In genomic region chr11:116084166-116084565, GRCm38 (mm10) we compare ENCODE assay signal across 15 mouse cellular contexts. TPM values are rescaled to one million over a fixed set of nuclear protein-coding genes. Genes with fewer than 3 reads are reported as not detected.
DNase-seq lines count a peak whose midpoint lies in the region; ATAC-seq and TF ChIP-seq lines count a peak whose summit lies in the region.
"Had no signal": no experiment of that assay in that cellular context is flagged by ENCODE, and none has a peak within 500 bp of the region (broad histone marks: within the 10 kb centered on the region; RNA-seq: fewer than 3 reads in every experiment).

No protein-coding gene starts in this region.

- H3K9ac ChIP-seq in MEL (ENCODE audit: control insufficient read depth, low read depth, low read length, poor library complexity, severe bottlenecking), result no peak overlapping the region

- no peak for TF ChIP-seq RAD21 in MEL (IDR thresholded peaks at IDR 0.05; ENCODE audit: low read depth, low read length)

- ATAC-seq in cerebellum, adult (ENCODE audit: insufficient number of reproducible peaks, low FRiP score, low TSS enrichment), result no peak
- ATAC-seq in megakaryocyte progenitor cell, adult 5-6 weeks (replicated peaks; ENCODE audit: poor library complexity), result peak; percentile 8; the same call in 1 of the 2 replicates
- ATAC-seq: activated CD4-positive, CD25-positive, alpha-beta regulatory T cell, adult 4 months; Patski had no signal

- no peak overlapping the region for H3K4me3 ChIP-seq in MEL (ENCODE audit: control insufficient read depth in 1 of 2, insufficient read depth in 1 of 2, low read depth in 2 of 2, low read length in 2 of 2)
- H3K4me3 ChIP-seq: embryonic facial prominence, embryonic 10.5 days; hindbrain, embryonic 10.5 days had no signal

- TF ChIP-seq POLR2A in MEL (IDR thresholded peaks at IDR 0.05; ENCODE audit: control insufficient read depth in 1 of 2, insufficient read depth in 1 of 2, low read depth in 1 of 2, low read length in 2 of 2, poor library complexity in 1 of 2), result no peak

- no peak for TF ChIP-seq EP300 in MEL (IDR thresholded peaks at IDR 0.05; ENCODE audit: low read depth in 1 of 2, low read length in 2 of 2)

- peak; percentile 48 for DNase-seq in cerebellum, adult 9-11 months
- DNase-seq in MEL (ENCODE audit: low read depth, low spot score) (peak; percentile 69), liver (peak; percentile 75)
- DNase-seq in thymus, postnatal 10 days (ENCODE audit: low spot score in 2 of 2), result no peak
- DNase-seq in spleen, postnatal 10 days (ENCODE audit: low spot score in 2 of 2), result no peak
- DNase-seq: adrenal gland, postnatal 14 days; heart, adult 18-20 months; thymus, postnatal 25 days had no signal

- no peak for TF ChIP-seq CTCF in MEL (IDR thresholded peaks at IDR 0.05 in 2 of 3, conservative IDR thresholded peaks at IDR 0.05 in 1 of 3; ENCODE audit: control insufficient read depth in 1 of 3, insufficient read depth in 1 of 3, low read depth in 2 of 3, low read length in 3 of 3, poor library complexity in 1 of 3, severe bottlenecking in 1 of 3)

- H3K36me3 ChIP-seq in MEL (ENCODE audit: control insufficient read depth in 1 of 2, insufficient read depth in 2 of 2, low read length in 2 of 2), result peaks cover 0 to 36% of the 10 kb centered on the region in 2 experiments; a peak in 2 of 4 replicates

- H3K9me3 ChIP-seq in MEL (replicated peaks; ENCODE audit: insufficient read depth, low read length), result no peaks in the 10 kb centered on the region
- H3K9me3 ChIP-seq: embryonic facial prominence, embryonic 10.5 days; hindbrain, embryonic 10.5 days had no signal

- peaks cover 10 to 39% of the 10 kb centered on the region in 2 experiments for H3K4me1 ChIP-seq in MEL (ENCODE audit: control insufficient read depth in 1 of 2, insufficient read depth in 2 of 2, low read length in 2 of 2)

- peaks cover 9% of the 10 kb centered on the region for H3K79me2 ChIP-seq in MEL (ENCODE audit: control insufficient read depth, insufficient read depth, low read length, poor library complexity)

- no peaks in the 10 kb centered on the region for H3K27me3 ChIP-seq in MEL (ENCODE audit: control insufficient read depth in 1 of 2, insufficient read depth in 2 of 2, low read length in 2 of 2)
- H3K27me3 ChIP-seq: Patski had no signal

- H3K27ac ChIP-seq in MEL (ENCODE audit: control insufficient read depth, low read depth, low read length), result no peak overlapping the region; the same call in 1 of the 2 replicates
- H3K27ac ChIP-seq: embryonic facial prominence, embryonic 10.5 days; macrophage had no signal

TF ChIP-seq in MEL, 35 proteins besides CTCF, POLR2A, EP300 and RAD21:
- no peak for TF ChIP-seq NRF1 (IDR thresholded peaks at IDR 0.05; ENCODE audit: insufficient read depth, low read depth, low read length, poor library complexity, severe bottlenecking)
- peak; percentile 15; the same call in 1 of the 2 replicates for TF ChIP-seq NELFE (IDR thresholded peaks at IDR 0.05; ENCODE audit: low read depth, low read length)
- peak; percentile 43; the same call in 1 of the 2 replicates for TF ChIP-seq MAX (IDR thresholded peaks at IDR 0.05; ENCODE audit: low read length)
- TF ChIP-seq SIN3A (IDR thresholded peaks at IDR 0.05; ENCODE audit: low read length), result peak; percentile 25; the same call in 1 of the 2 replicates
TF ChIP-seq in MEL: peak in this region for 3.

RNA-seq across cellular contexts. Expression of gene Wbp2, which starts 2.6 kb away (rescaled TPM):
- 16.5 and 19.4 TPM in 2 replicates for total RNA-seq in MEL (2012; rRNA removed)
- 10 to 100 TPM in 1 of 2 experiments, not detected in 1; 75.8 TPM for polyA plus RNA-seq in MEL (2012; ENCODE audit: insufficient read depth in 1 of 2, insufficient read length in 2 of 2, low read depth in 1 of 2, low replicate concordance in 2 of 2, missing spikeins in 1 of 2)
- total RNA-seq in megakaryocyte progenitor cell, adult 5-6 weeks (2015), result 42.4 and 56.5 TPM in 2 replicates
- 15.6 and 22.8 TPM in 2 replicates for total RNA-seq in megakaryocyte progenitor cell, adult 5-6 weeks (2017)

RNA-seq across cellular contexts. Expression of gene Unc13d, which starts 6.4 kb away (rescaled TPM):
- total RNA-seq in MEL (2012; rRNA removed), result 146 and 176 TPM in 2 replicates
- 100 to 1,000 TPM in 1 of 2 experiments, not detected in 1; 115 TPM for polyA plus RNA-seq in MEL (2012; ENCODE audit: insufficient read depth in 1 of 2, insufficient read length in 2 of 2, low read depth in 1 of 2, low replicate concordance in 2 of 2, missing spikeins in 1 of 2)
- 13.6 and 15.8 TPM in 2 replicates for total RNA-seq in megakaryocyte progenitor cell, adult 5-6 weeks (2015)
- total RNA-seq in megakaryocyte progenitor cell, adult 5-6 weeks (2017), result 15.5 and 26.1 TPM in 2 replicates

RNA-seq across cellular contexts. Expression of gene Trim47, which starts 42.8 kb away (rescaled TPM):
- 3.6 and 6.7 TPM in 2 replicates for total RNA-seq in MEL (2012; rRNA removed)
- 1 to 10 TPM in 1 of 2 experiments, not detected in 1; 5.6 TPM for polyA plus RNA-seq in MEL (2012; ENCODE audit: insufficient read depth in 1 of 2, insufficient read length in 2 of 2, low read depth in 1 of 2, low replicate concordance in 2 of 2, missing spikeins in 1 of 2)
- total RNA-seq in megakaryocyte progenitor cell, adult 5-6 weeks (2015), result 0.59 and 1.9 TPM in 2 replicates
- total RNA-seq in megakaryocyte progenitor cell, adult 5-6 weeks (2017), result 1.0 and 1.3 TPM in 2 replicates
- polyA plus RNA-seq: activated CD4-positive, CD25-positive, alpha-beta regulatory T cell, adult 4 months had no signal

RNA-seq across cellular contexts. Expression of gene Trim65, which starts 46.8 kb away (rescaled TPM):
- 8.2 and 8.8 TPM in 2 replicates for total RNA-seq in MEL (2012; rRNA removed)
- 10 to 100 TPM in 1 of 2 experiments, not detected in 1; 10.7 TPM for polyA plus RNA-seq in MEL (2012; ENCODE audit: insufficient read depth in 1 of 2, insufficient read length in 2 of 2, low read depth in 1 of 2, low replicate concordance in 2 of 2, missing spikeins in 1 of 2)
- total RNA-seq in megakaryocyte progenitor cell, adult 5-6 weeks (2015), result 13.8 and 16.2 TPM in 2 replicates
- total RNA-seq in megakaryocyte progenitor cell, adult 5-6 weeks (2017), result 6.2 and 7.7 TPM in 2 replicates

RNA-seq across cellular contexts. Expression of gene Unk, which starts 54.0 kb away (rescaled TPM):
- total RNA-seq in MEL (2012; rRNA removed), result 21.7 and 24.0 TPM in 2 replicates
- 10 to 100 TPM in 1 of 2 experiments, not detected in 1; 42.3 TPM for polyA plus RNA-seq in MEL (2012; ENCODE audit: insufficient read depth in 1 of 2, insufficient read length in 2 of 2, low read depth in 1 of 2, low replicate concordance in 2 of 2, missing spikeins in 1 of 2)
- 13.7 and 15.3 TPM in 2 replicates for total RNA-seq in megakaryocyte progenitor cell, adult 5-6 weeks (2015)
- total RNA-seq in megakaryocyte progenitor cell, adult 5-6 weeks (2017), result 14.2 and 18.7 TPM in 2 replicates

Comparison
In these comparisons a context has a peak if more than half of its experiments do, and no peak if none do; other contexts are left out.
1. DNase-seq: peak in cerebellum, adult 9-11 months (single experiment), MEL (single experiment) and liver (single experiment); none in thymus, postnatal 10 days (0 of 2) and spleen, postnatal 10 days (0 of 2).